Mouse (Mus musculus): Measurements from ENCODE around the gene Fam178b. TPM values are rescaled to one million over a fixed set of nuclear protein-coding genes. Genes with fewer than 3 reads are reported as not detected.

Fam178b gene
- polyA plus RNA-seq, 1 experiment from 2014 or later: 3.1 TPM

DNA sequence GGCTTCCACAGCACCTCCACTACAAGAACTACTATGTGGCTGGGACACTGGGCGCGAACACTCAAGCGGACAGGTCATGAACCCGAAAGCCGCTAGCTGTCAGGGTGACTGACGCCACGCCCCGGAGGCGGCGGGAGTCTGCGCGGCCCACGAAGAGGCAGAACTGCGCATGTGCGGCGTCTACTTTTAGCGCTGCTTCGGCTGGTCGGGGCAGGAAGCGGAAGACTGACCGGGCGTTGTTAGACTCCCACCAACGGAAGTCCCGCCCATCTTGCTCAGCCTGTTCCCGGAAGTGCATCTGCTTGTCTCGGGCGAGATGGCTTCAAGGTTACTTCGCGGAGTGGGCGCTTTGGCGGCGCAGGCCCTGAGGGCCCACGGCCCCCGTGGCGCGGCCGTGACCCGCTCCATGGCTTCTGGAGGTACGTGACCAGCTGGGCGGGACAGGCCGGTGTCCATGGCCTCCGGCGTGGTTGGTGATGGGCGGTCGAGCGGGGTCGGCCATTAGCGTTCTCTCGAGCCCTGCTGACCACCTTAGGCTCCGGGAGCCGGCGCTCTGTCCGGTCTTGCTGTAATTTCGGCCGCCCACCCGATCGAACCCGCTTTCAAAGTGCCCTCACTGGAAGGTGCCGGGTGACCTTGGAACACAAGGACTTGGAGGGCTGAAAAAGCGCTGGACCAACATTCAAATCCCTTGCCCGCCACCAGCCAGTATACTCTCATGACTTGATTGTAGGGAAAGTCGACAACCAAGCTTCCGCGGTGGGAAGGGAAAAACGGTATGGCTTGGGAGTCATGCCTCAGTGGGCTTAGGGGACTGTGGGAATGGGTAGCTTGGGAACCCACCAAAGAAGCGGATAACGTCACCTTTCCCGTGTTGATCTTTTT, 8.5 kb upstream of the Fam178b start, which contains the start of gene Cox5b:
Gene Cox5b (plus strand): TSS at position 179 of the 885 bp plus-strand sequence.
- Histone ChIP-seq H3K9me3 (ENCODE audit: control insufficient read depth, low read length) (no peaks in the 10 kb centered on the region), H3K36me3 (ENCODE audit: control insufficient read depth, insufficient read depth, low read length) (peaks cover 30% of the 10 kb centered on the region), H3K4me1 (ENCODE audit: control insufficient read depth in 2 of 2, insufficient read depth in 2 of 2, low read length in 2 of 2) (peaks cover 3 to 9% of the 10 kb centered on the region in 2 experiments; a peak in 2 of 4 replicates), H3K4me2 (ENCODE audit: low read length) (peak within 1 kb of the TSS; percentile 88), H3K27me3 (ENCODE audit: control insufficient read depth, insufficient read depth, low read length) (no peaks in the 10 kb centered on the region), H3K4me3 (ENCODE audit: control insufficient read depth in 1 of 2, insufficient read depth in 1 of 2, low read depth in 1 of 2, low read length in 2 of 2) (peak within 1 kb of the TSS; percentile 71 to 79), H3K27ac (replicated peaks in 1 of 2; ENCODE audit: control insufficient read depth in 1 of 2, insufficient read depth in 1 of 2, low read depth in 2 of 2, low read length in 2 of 2) (peak within 1 kb of the TSS; percentile 73 to 76), H3K9ac (ENCODE audit: low read length) (peak within 1 kb of the TSS; percentile 91)
- peak; percentile 94 for ATAC-seq (ENCODE audit: insufficient number of reproducible peaks, insufficient read depth, low FRiP score, low read depth)
- under 1% methylated on average over 64 of the region's 68 CpGs for WGBS

DNA sequence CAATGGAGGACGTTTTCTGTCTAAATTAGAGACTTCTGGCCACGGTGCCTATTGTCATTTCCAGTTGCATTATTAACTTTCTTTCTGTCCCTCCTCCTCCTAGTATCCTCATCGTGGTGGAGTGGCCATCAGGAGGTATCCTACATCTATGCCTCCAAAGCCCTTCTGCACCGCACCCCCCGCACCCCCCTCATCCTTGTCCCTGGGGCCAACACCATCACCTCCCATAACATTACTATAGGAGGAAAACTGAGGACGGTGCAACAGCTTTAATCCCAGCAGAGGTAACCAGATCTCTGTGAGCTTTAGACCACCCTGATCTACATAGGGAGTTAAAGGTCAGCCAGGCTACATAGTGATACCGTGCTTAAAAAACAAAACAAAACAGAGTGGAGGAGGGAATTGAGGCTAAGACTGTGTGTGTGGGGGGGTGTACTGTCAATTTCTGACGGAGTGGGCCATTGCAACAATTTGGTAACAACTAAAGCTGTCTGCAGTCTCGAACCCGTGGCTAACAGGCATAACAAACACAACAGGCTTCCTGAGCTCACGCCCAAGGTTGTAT, 7.8 kb upstream of the Fam178b start:
- ATAC-seq (ENCODE audit: insufficient number of reproducible peaks, insufficient read depth, low FRiP score, low read depth): peak; percentile 2; the same call in 1 of the 2 replicates
- Histone ChIP-seq H3K36me3 (ENCODE audit: control insufficient read depth, insufficient read depth, low read length) (peaks cover 30% of the 10 kb centered on the region), H3K4me1 (ENCODE audit: control insufficient read depth in 2 of 2, insufficient read depth in 2 of 2, low read length in 2 of 2) (peaks cover 3 to 9% of the 10 kb centered on the region in 2 experiments; a peak in 2 of 4 replicates), H3K9ac (ENCODE audit: low read length) (peak overlapping the region; percentile 38), H3K9me3 (ENCODE audit: control insufficient read depth, low read length) (no peaks in the 10 kb centered on the region), H3K27ac (replicated peaks in 1 of 2; ENCODE audit: control insufficient read depth in 1 of 2, insufficient read depth in 1 of 2, low read depth in 2 of 2, low read length in 2 of 2) (peak overlapping the region; percentile 59 to 74; a peak in 3 of 4 replicates), H3K4me3 (ENCODE audit: control insufficient read depth in 1 of 2, insufficient read depth in 1 of 2, low read depth in 1 of 2, low read length in 2 of 2) (peak overlapping the region; percentile 44 to 79), H3K27me3 (ENCODE audit: control insufficient read depth, insufficient read depth, low read length) (no peaks in the 10 kb centered on the region), H3K4me2 (ENCODE audit: low read length) (peak overlapping the region; percentile 58)
- 60% methylated on average over 11 of the region's 11 CpGs for WGBS

DNA sequence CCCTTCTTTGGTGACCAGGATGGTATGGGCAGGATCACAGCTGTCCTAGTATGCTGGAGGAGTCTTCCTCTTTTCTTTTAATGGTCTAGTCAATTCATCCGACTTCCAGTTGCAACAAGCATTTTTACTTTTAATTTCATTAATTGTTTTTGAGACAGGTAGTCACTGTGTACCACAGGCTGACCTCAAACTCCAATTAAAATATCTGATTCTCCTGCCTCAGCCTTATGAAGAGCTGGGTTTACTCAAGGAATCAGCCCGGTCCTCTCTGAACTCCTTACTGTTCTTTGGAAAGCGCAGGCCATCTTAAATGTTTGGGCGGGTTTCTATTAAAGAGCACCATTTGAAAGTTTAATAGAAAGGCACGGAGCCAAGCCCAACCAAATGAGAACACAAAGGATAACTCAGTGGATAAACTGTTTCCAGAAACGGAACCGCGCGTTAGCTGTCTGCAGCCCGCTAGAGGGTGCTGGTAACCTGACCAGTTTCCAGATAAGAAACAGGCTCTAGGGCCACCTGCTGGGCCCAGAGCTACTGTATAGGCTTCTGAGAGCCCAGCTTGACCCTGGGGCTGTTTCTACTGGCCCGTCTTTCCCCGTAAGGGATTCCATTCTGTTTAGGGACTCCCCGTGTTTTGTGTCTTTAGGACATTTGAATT, 956 bp upstream of the Fam178b start:
- no peak overlapping the region for H3K9ac ChIP-seq (ENCODE audit: low read length)
- no peaks in the 10 kb centered on the region for H3K9me3 ChIP-seq (ENCODE audit: control insufficient read depth, low read length)
- ATAC-seq (ENCODE audit: insufficient number of reproducible peaks, insufficient read depth, low FRiP score, low read depth): peak; percentile 56; the same call in 1 of the 2 replicates
- H3K4me2 ChIP-seq (ENCODE audit: low read length): no peak overlapping the region
- no peaks in the 10 kb centered on the region for H3K36me3 ChIP-seq (ENCODE audit: control insufficient read depth, insufficient read depth, low read length)
- no peak overlapping the region for H3K4me3 ChIP-seq (ENCODE audit: control insufficient read depth in 1 of 2, insufficient read depth in 1 of 2, low read depth in 1 of 2, low read length in 2 of 2)
- no peaks in the 10 kb centered on the region for H3K4me1 ChIP-seq (ENCODE audit: control insufficient read depth in 2 of 2, insufficient read depth in 2 of 2, low read length in 2 of 2)
- no peaks in the 10 kb centered on the region for H3K27me3 ChIP-seq (ENCODE audit: control insufficient read depth, insufficient read depth, low read length)
- H3K27ac ChIP-seq (replicated peaks in 1 of 2; ENCODE audit: control insufficient read depth in 1 of 2, insufficient read depth in 1 of 2, low read depth in 2 of 2, low read length in 2 of 2): no peak overlapping the region
- whole genome bisulfite sequencing: 11% methylated on average over 13 of the region's 13 CpGs

DNA sequence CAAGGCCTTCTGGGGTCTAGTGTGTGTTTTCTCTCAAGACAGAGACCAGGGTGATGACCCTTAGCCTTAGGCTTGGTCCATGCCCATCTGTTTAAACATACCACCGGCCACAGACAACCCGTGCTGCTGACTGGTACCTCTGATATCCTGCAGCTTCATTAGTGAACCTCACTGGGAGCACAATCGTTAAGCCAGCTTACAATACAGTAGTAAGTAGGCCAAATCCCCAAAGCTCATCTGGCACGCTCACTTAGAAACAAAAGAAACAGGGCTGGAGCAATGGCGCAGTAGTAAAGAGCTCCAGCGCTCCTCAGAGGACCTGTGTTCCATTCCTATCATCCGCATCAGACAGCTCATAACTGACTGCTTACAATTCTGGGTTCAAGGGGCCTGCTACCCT, 2.1 kb downstream of the Fam178b start:
- no peak overlapping the region for H3K27ac ChIP-seq (replicated peaks in 1 of 2; ENCODE audit: control insufficient read depth in 1 of 2, insufficient read depth in 1 of 2, low read depth in 2 of 2, low read length in 2 of 2)
- ATAC-seq (ENCODE audit: insufficient number of reproducible peaks, insufficient read depth, low FRiP score, low read depth): no peak
- no peaks in the 10 kb centered on the region for H3K36me3 ChIP-seq (ENCODE audit: control insufficient read depth, insufficient read depth, low read length)
- no peaks in the 10 kb centered on the region for H3K27me3 ChIP-seq (ENCODE audit: control insufficient read depth, insufficient read depth, low read length)
- 88% methylated on average over 7 of the region's 7 CpGs for WGBS
- H3K4me1 ChIP-seq (ENCODE audit: control insufficient read depth in 2 of 2, insufficient read depth in 2 of 2, low read length in 2 of 2): no peaks in the 10 kb centered on the region
- no peaks in the 10 kb centered on the region for H3K9me3 ChIP-seq (ENCODE audit: control insufficient read depth, low read length)
- H3K4me2 ChIP-seq (ENCODE audit: low read length): no peak overlapping the region
- no peak overlapping the region for H3K9ac ChIP-seq (ENCODE audit: low read length)
- no peak overlapping the region for H3K4me3 ChIP-seq (ENCODE audit: control insufficient read depth in 1 of 2, insufficient read depth in 1 of 2, low read depth in 1 of 2, low read length in 2 of 2)

DNA sequence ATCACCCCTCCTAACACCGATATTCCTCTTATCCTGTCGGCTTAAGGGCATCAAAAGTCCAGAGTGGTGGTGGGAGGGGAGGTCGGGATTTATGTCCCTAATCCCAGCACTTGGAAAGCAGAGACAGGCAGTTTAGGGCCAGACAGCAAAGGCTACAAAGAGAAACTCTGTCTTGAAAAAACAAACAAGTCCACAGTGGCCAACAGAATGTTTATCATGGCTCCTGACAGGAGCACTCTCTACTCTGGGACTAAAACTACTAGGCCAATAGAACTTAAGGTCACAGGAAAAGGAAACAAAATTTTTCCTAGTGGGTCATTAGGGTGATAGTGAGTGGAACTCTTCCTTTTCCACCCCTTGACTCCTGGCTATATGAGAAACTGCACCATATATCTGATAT, 8.0 kb downstream of the Fam178b start:
- Histone ChIP-seq H3K9me3 (ENCODE audit: control insufficient read depth, low read length) (no peaks in the 10 kb centered on the region), H3K27ac (replicated peaks in 1 of 2; ENCODE audit: control insufficient read depth in 1 of 2, insufficient read depth in 1 of 2, low read depth in 2 of 2, low read length in 2 of 2) (no peak overlapping the region), H3K9ac (ENCODE audit: low read length) (no peak overlapping the region), H3K27me3 (ENCODE audit: control insufficient read depth, insufficient read depth, low read length) (no peaks in the 10 kb centered on the region), H3K36me3 (ENCODE audit: control insufficient read depth, insufficient read depth, low read length) (no peaks in the 10 kb centered on the region), H3K4me1 (ENCODE audit: control insufficient read depth in 2 of 2, insufficient read depth in 2 of 2, low read length in 2 of 2) (peaks cover 0 to 2% of the 10 kb centered on the region in 2 experiments; a peak in 2 of 4 replicates), H3K4me3 (ENCODE audit: control insufficient read depth in 1 of 2, insufficient read depth in 1 of 2, low read depth in 1 of 2, low read length in 2 of 2) (no peak overlapping the region), H3K4me2 (ENCODE audit: low read length) (no peak overlapping the region)
- WGBS: 30% methylated on average over 3 of the region's 3 CpGs
- ATAC-seq (ENCODE audit: insufficient number of reproducible peaks, insufficient read depth, low FRiP score, low read depth): no peak

DNA sequence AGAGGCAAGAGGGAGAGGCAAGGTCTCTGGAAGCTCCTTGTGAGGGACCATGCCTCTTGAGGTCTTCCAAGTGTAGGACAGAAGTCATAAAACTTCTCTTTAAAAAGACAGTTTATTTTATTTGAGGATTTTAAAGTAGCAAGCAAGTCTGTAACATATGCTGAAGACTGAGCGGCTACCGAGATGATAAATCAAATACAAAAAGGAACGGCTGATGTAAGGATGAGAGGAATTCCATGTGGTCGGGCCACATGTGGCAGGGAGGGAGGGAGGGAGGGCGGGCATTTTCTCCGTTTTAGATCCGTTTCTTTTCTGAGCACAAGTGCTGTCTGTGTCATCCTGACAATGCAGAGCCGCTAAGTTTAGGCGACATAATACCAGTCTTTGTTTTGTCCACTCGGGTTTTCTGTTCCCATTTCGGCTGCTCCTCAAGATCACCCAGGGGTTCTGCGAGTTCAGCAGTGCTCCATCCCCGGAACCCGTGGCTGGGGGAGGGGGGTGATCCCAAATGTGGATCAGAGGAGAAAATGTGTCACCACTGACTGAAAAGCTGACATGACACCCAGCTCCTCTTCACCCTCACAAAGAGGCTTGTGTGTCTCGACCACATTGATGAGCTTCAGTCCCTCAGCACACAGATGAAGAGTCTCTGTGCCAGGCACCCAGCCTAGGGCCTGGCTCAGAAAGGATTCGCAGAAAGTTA, 10.2 kb downstream of the Fam178b start:
- Histone ChIP-seq H3K27ac (replicated peaks in 1 of 2; ENCODE audit: control insufficient read depth in 1 of 2, insufficient read depth in 1 of 2, low read depth in 2 of 2, low read length in 2 of 2) (no peak overlapping the region), H3K36me3 (ENCODE audit: control insufficient read depth, insufficient read depth, low read length) (no peaks in the 10 kb centered on the region), H3K9ac (ENCODE audit: low read length) (no peak overlapping the region), H3K27me3 (ENCODE audit: control insufficient read depth, insufficient read depth, low read length) (no peaks in the 10 kb centered on the region), H3K4me3 (ENCODE audit: control insufficient read depth in 1 of 2, insufficient read depth in 1 of 2, low read depth in 1 of 2, low read length in 2 of 2) (no peak overlapping the region), H3K9me3 (ENCODE audit: control insufficient read depth, low read length) (no peaks in the 10 kb centered on the region), H3K4me2 (ENCODE audit: low read length) (no peak overlapping the region), H3K4me1 (ENCODE audit: control insufficient read depth in 2 of 2, insufficient read depth in 2 of 2, low read length in 2 of 2) (peaks cover 0 to 2% of the 10 kb centered on the region in 2 experiments; a peak in 2 of 4 replicates)
- WGBS: 51% methylated on average over 16 of the region's 16 CpGs
- no peak for ATAC-seq (ENCODE audit: insufficient number of reproducible peaks, insufficient read depth, low FRiP score, low read depth)

DNA sequence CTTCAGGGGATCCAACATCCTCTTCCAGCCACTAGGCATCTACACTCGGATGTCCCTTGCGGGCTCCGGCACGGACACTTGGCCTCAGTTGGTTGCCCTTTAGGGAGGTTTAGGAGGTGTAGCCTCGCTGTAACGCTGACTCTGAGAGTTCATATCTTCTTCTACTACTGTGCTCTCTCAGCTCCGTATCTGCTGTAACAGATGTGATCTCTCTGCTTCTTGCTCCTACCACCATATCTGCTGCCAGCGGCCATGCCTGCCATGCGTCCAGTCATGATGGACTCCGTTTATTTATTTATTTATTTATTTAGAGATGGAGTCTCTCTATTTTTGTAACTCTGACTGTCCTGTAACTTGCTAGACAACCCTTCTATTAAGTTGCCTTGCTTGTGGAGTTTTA, 11.7 kb downstream of the Fam178b start:
- Histone ChIP-seq H3K9ac (ENCODE audit: low read length) (no peak overlapping the region), H3K36me3 (ENCODE audit: control insufficient read depth, insufficient read depth, low read length) (no peaks in the 10 kb centered on the region), H3K27ac (replicated peaks in 1 of 2; ENCODE audit: control insufficient read depth in 1 of 2, insufficient read depth in 1 of 2, low read depth in 2 of 2, low read length in 2 of 2) (no peak overlapping the region), H3K4me1 (ENCODE audit: control insufficient read depth in 2 of 2, insufficient read depth in 2 of 2, low read length in 2 of 2) (peaks cover 0 to 2% of the 10 kb centered on the region in 2 experiments; a peak in 2 of 4 replicates), H3K4me2 (ENCODE audit: low read length) (no peak overlapping the region), H3K27me3 (ENCODE audit: control insufficient read depth, insufficient read depth, low read length) (no peaks in the 10 kb centered on the region), H3K9me3 (ENCODE audit: control insufficient read depth, low read length) (no peaks in the 10 kb centered on the region), H3K4me3 (ENCODE audit: control insufficient read depth in 1 of 2, insufficient read depth in 1 of 2, low read depth in 1 of 2, low read length in 2 of 2) (no peak overlapping the region)
- WGBS: 82% methylated on average over 10 of the region's 10 CpGs
- ATAC-seq (ENCODE audit: insufficient number of reproducible peaks, insufficient read depth, low FRiP score, low read depth): no peak
